Mouse (Mus musculus): ENCODE data around the gene Olfr1396. TPM values are rescaled to one million over a fixed set of nuclear protein-coding genes. Genes with fewer than 3 reads are reported as not detected.
"Not testable (repeated sequence)": the region's sequence is repeated elsewhere in the genome, so short reads cannot be mapped to it uniquely, and the experiment has no call there.

The Olfr1396 gene
- polyA plus RNA-seq, 1 experiment from 2014 or later: not detected

DNA sequence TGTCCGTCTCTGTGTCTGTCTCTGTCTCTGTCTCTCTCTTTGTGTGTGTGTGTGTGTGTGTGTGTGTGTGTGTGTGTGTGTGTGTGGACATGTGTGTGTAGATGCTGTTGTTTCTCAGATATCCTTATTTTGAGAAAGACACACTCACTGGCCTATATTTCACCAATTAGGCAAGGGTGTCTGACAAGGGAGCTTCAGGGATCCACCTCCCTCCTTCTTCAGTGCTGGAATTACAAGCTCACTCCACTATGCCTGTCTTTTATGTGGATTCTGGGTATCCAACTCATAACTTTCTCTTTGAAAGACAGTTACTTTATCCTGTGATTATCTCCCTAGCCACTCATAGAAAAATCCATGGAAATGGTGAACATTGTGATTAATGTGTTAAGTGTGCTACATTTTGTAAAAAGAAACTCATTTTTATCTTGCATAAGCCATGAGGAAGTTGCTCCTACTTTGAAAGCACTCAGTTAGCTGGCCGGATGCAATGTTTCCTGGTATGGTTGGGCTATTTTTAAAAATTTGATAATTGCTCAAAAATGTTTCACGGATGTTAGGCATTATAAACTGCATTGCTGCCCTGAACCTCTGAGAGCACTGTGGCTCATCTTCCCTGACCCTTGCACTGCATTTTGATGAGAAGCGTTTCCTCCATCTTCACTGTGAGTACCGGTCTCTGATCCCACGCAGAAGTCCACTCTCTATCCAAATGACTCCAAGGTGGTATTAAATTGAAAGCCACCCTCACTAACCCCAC lies 38.5 kb downstream of the Olfr1396 start, which contains the start of gene Ifi47:
Ifi47 (plus strand) TSS at position 587 of the 757 bp plus-strand sequence.
- 84% methylated on average over 6 of the region's 6 CpGs for WGBS
- H3K9ac ChIP-seq (replicated peaks); H3K4me1 ChIP-seq; H3K4me3 ChIP-seq (replicated peaks); H3K4me2 ChIP-seq; ATAC-seq (ENCODE audit: low FRiP score); H3K36me3 ChIP-seq; H3K27ac ChIP-seq (replicated peaks); H3K9me3 ChIP-seq (replicated peaks); H3K27me3 ChIP-seq (replicated peaks): not testable (repeated sequence)

- Histone ChIP-seq H3K27ac (replicated peaks) (no peak overlapping the region), H3K4me2 (no peak overlapping the region), H3K4me1 (no peaks in the 10 kb centered on the region), H3K9ac (replicated peaks) (no peak overlapping the region), H3K36me3 (no peaks in the 10 kb centered on the region), H3K4me3 (replicated peaks) (no peak overlapping the region), H3K9me3 (replicated peaks) (no peaks in the 10 kb centered on the region), H3K27me3 (replicated peaks) (no peaks in the 10 kb centered on the region)
- ATAC-seq (ENCODE audit: low FRiP score): no peak
- WGBS: 92% methylated on average over 1 of the region's 1 CpGs
Measured at GRCm38 (mm10) chr11:49068358-49068757, 46.3 kb downstream of the Olfr1396 start.

DNA sequence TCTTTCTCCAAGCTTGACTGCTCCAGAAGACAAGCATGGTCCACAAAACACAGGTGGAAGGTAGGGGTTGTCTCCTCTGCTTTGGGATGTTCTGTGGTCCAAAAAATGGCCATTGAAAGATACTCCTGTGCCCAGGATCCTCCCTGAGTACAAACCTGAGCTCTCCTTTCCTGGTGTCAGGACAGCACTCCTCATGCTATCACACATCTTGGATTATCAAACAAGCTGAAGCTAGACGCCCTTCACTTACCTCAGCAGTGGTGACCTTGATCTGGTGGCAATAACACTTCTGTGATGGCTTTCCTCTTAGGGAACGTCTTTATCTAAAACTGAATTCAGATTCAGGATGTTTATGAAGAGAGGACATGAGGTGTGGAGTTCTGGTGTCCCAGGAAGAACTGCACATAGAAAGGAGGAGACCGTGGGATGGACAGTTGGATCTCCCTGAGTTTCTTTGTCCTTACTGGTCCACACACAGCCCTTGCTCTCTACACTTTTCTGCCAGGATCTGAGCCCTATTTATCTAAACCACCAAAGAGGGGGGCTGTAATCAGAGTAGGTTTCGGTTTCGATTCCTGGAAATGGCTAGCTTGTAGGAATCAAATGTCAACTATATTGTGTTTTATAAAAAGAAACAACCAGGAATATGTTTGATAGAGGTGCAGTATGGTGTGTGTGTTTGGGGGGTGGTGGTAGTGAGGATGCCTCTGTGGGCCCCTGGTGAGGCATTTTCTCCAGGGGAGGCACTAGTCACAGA lies 50.8 kb downstream of the Olfr1396 start, which contains the start of gene Tgtp2:
Tgtp2 (minus strand) TSS at position 494 of the 757 bp plus-strand sequence.
- H3K4me3 ChIP-seq (replicated peaks); ATAC-seq (ENCODE audit: low FRiP score); H3K36me3 ChIP-seq; H3K9me3 ChIP-seq (replicated peaks); H3K27ac ChIP-seq (replicated peaks); H3K27me3 ChIP-seq (replicated peaks); H3K4me1 ChIP-seq; H3K4me2 ChIP-seq; H3K9ac ChIP-seq (replicated peaks): not testable (repeated sequence)
- WGBS: 83% methylated on average over 5 of the region's 5 CpGs

DNA sequence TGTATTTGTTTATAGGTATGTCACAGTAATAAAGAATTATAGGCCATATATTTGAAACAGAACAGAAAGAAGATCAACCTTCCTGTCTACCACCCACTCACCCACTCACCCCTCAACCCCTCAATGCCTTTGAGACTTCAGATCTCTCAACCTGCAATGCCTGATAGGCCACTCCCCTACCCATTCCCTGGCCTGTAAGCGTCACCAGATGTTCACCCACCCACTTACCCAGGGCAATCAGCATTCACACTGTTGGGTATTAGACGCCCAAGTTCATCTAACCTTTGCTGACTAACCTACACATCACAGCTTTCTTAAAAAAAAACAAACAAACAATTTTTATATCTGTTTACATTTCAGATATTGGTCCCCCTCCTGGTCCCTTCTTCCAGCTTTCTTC lies 52.8 kb downstream of the Olfr1396 start:
- not testable (repeated sequence) for ATAC-seq (ENCODE audit: low FRiP score)

DNA sequence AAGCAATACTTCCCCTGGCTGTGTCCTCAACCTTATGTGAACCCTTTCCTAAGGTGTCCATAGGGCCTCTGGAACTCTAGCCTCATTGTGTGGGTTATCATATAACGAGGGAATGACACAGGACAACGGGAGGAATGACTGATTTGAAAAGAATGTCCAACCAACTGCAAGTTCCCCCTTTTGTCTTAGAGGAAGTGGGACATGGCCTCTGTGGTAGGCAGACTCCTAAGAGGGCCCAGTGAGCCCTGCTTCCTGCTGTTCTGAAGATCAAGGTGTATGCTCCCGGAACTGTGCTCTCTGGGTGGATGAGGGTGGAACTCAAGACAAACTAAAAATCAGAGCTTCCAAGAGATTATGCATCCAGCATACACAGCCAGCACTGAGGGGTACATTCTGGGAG lies 54.6 kb downstream of the Olfr1396 start:
- not testable (repeated sequence) for H3K4me3 ChIP-seq (replicated peaks); H3K9me3 ChIP-seq (replicated peaks); ATAC-seq (ENCODE audit: low FRiP score); H3K27ac ChIP-seq (replicated peaks); H3K4me1 ChIP-seq; H3K36me3 ChIP-seq; H3K9ac ChIP-seq (replicated peaks); H3K27me3 ChIP-seq (replicated peaks); H3K4me2 ChIP-seq
- 69% methylated on average over 2 of the region's 3 CpGs for WGBS

More for the DNA sequence above, 52.8 kb downstream of the Olfr1396 start:
- H3K27ac ChIP-seq (replicated peaks); H3K4me3 ChIP-seq (replicated peaks); H3K9ac ChIP-seq (replicated peaks); H3K9me3 ChIP-seq (replicated peaks); H3K27me3 ChIP-seq (replicated peaks); H3K4me2 ChIP-seq; H3K4me1 ChIP-seq; H3K36me3 ChIP-seq: not testable (repeated sequence)
- 81% methylated on average over 2 of the region's 2 CpGs for WGBS

Other genes with a start within 250 kb of the Olfr1396 start
- gene Irgm1, start 243.2 kb downstream of the Olfr1396 start, polyA plus RNA-seq (2015; fragmentation: Nextera tagmentation; extraction: Ambion mirVana): 4.2 and 12.2 TPM in 2 replicates
- gene Gm5431, start 212.7 kb downstream of the Olfr1396 start, polyA plus RNA-seq (2015; fragmentation: Nextera tagmentation; extraction: Ambion mirVana): 0.18 and 0.24 TPM in 2 replicates
- gene Psme2b, start 168.7 kb downstream of the Olfr1396 start, polyA plus RNA-seq (2015; fragmentation: Nextera tagmentation; extraction: Ambion mirVana): 2.2 and 3.4 TPM in 2 replicates
- not detected in 2 replicates for gene Olfr56, start 136.0 kb downstream of the Olfr1396 start, polyA plus RNA-seq (2015; fragmentation: Nextera tagmentation; extraction: Ambion mirVana)
- 0.24 and 0.88 TPM in 2 replicates for gene 9930111J21Rik1, start 135.5 kb downstream of the Olfr1396 start, polyA plus RNA-seq (2015; fragmentation: Nextera tagmentation; extraction: Ambion mirVana)
- gene Gm12185, start 122.6 kb downstream of the Olfr1396 start, polyA plus RNA-seq (2015; fragmentation: Nextera tagmentation; extraction: Ambion mirVana): 0.10 TPM in 1 of 2 replicates, not detected in the other
- gene Tgtp1, start 120.7 kb downstream of the Olfr1396 start, polyA plus RNA-seq (2015; fragmentation: Nextera tagmentation; extraction: Ambion mirVana): 7.9 TPM in 1 of 2 replicates, not detected in the other
- gene 9930111J21Rik2, start 63.6 kb downstream of the Olfr1396 start, polyA plus RNA-seq (2015; fragmentation: Nextera tagmentation; extraction: Ambion mirVana): 0.36 and 0.64 TPM in 2 replicates
- gene Tgtp2, start 50.7 kb downstream of the Olfr1396 start, polyA plus RNA-seq (2015; fragmentation: Nextera tagmentation; extraction: Ambion mirVana): 0.14 and 8.5 TPM in 2 replicates
- 0.64 and 6.6 TPM in 2 replicates for gene Ifi47, start 38.3 kb downstream of the Olfr1396 start, polyA plus RNA-seq (2015; fragmentation: Nextera tagmentation; extraction: Ambion mirVana)
- not detected in 2 replicates for gene Olfr1395, start 27.4 kb upstream of the Olfr1396 start, polyA plus RNA-seq (2015; fragmentation: Nextera tagmentation; extraction: Ambion mirVana)
- not detected in 2 replicates for gene Olfr1394, start 39.5 kb upstream of the Olfr1396 start, polyA plus RNA-seq (2015; fragmentation: Nextera tagmentation; extraction: Ambion mirVana)
- gene Btnl9, start 72.3 kb upstream of the Olfr1396 start, polyA plus RNA-seq (2015; fragmentation: Nextera tagmentation; extraction: Ambion mirVana): 0.17 and 0.59 TPM in 2 replicates
- 33.6 and 38.2 TPM in 2 replicates for gene Zfp62, start 88.4 kb upstream of the Olfr1396 start, polyA plus RNA-seq (2015; fragmentation: Nextera tagmentation; extraction: Ambion mirVana)
- 34.0 and 46.2 TPM in 2 replicates for gene Mgat1, start 129.3 kb upstream of the Olfr1396 start, polyA plus RNA-seq (2015; fragmentation: Nextera tagmentation; extraction: Ambion mirVana)
- gene Olfr1393, start 163.4 kb upstream of the Olfr1396 start, polyA plus RNA-seq (2015; fragmentation: Nextera tagmentation; extraction: Ambion mirVana): not detected in 2 replicates
- not detected in 2 replicates for gene Olfr1392, start 170.4 kb upstream of the Olfr1396 start, polyA plus RNA-seq (2015; fragmentation: Nextera tagmentation; extraction: Ambion mirVana)
- not detected in 2 replicates for gene Olfr10, start 189.9 kb upstream of the Olfr1396 start, polyA plus RNA-seq (2015; fragmentation: Nextera tagmentation; extraction: Ambion mirVana)
- not detected in 2 replicates for gene Olfr1391, start 207.9 kb upstream of the Olfr1396 start, polyA plus RNA-seq (2015; fragmentation: Nextera tagmentation; extraction: Ambion mirVana)
- gene Olfr1390, start 220.3 kb upstream of the Olfr1396 start, polyA plus RNA-seq (2015; fragmentation: Nextera tagmentation; extraction: Ambion mirVana): not detected in 2 replicates

Measured in neural tube, embryonic 15.5 days (tissue).